Mouse (Mus musculus) midbrain, embryonic 12.5 days (tissue): Measurements from ENCODE around the gene Fam57a. TPM values are rescaled to one million over a fixed set of nuclear protein-coding genes. Genes with fewer than 3 reads are reported as not detected.

Experiments
- ATAC-seq: fragments of 200-750 bp; cut with Nextera tagmentation; 2 replicates; pipeline ENCODE4 v1.8.0; 2017; ENCODE audit warnings: low read depth, moderate TSS enrichment, moderate library complexity; ENCODE audit not compliant: low FRiP score
- H3K27ac ChIP-seq: fragments of 300-500 bp; sonication (generic); replicated peaks from 2 replicates; pipeline ENCODE4 v1.5.1; 2016; ENCODE audit warnings: mild to moderate bottlenecking
- H3K27me3 ChIP-seq: fragments of 300-500 bp; sonication (generic); 2 replicates; pipeline ENCODE4 v1.6.1; 2016; ENCODE audit warnings: mild to moderate bottlenecking
- H3K36me3 ChIP-seq: fragments of 300-500 bp; sonication (generic); 2 replicates; pipeline ENCODE4 v1.6.1; 2016
- H3K4me1 ChIP-seq: fragments of 300-500 bp; sonication (generic); 2 replicates; pipeline ENCODE4 v1.6.1; 2016
- H3K4me2 ChIP-seq: fragments of 300-500 bp; sonication (generic); replicated peaks from 2 replicates; pipeline ENCODE4 v1.6.1; 2016; ENCODE audit warnings: mild to moderate bottlenecking, moderate library complexity
- H3K4me3 ChIP-seq: fragments of 300-500 bp; sonication (generic); 2 replicates; pipeline ENCODE4 v1.5.1; 2016; ENCODE audit warnings: mild to moderate bottlenecking
- H3K9ac ChIP-seq: fragments of 300-500 bp; sonication (generic); replicated peaks from 2 replicates; pipeline ENCODE4 v1.6.1; 2016; ENCODE audit warnings: mild to moderate bottlenecking, moderate library complexity
- H3K9me3 ChIP-seq: fragments of 300-500 bp; sonication (generic); 2 replicates; pipeline ENCODE4 v1.6.1; 2016; ENCODE audit warnings: mild to moderate bottlenecking
- WGBS: fragments of 180-500 bp; shearing (Covaris S2); methylation state at CpG from one replicate; pipeline ENCODE4 v1.1.7; 2016; 5-methylcytosine and 5-hydroxymethylcytosine counted together
- polyA plus RNA-seq: library from polyadenylated mRNA; unstranded; fragments of >200 nt; fragmentation: Nextera tagmentation; extraction: Ambion mirVana; gene quantifications from 2 replicates; pipeline ENCODE4 v1.2.1, GENCODE M21; 2016

The Fam57a gene
- polyA plus RNA-seq, 1 experiment from 2014 or later = 25.4 TPM

DNA sequence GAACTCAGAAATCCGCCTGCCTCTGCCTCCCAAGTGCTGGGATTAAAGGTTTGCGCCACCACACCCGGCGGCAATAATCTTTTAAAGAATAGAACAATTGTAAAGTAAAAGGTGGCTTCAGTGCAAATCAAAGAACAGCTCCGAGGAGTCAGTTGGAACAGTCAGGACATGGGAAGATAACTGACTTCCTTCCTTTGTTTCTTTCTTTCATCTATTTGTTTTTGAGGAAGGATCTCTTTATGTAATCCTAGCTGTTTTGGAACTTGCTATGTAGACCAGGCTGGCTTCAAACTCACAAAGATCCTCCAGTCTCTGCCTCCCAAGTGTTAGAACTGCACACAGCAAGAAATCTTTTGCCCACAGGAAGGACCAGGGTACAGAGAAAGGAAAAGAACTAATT lies 45.2 kb downstream of the Fam57a start:
- no peaks in the 10 kb centered on the region for H3K27me3 ChIP-seq
- H3K27ac ChIP-seq = no peak overlapping the region
- H3K4me2 ChIP-seq = no peak overlapping the region
- H3K36me3 ChIP-seq = peaks cover 46% of the 10 kb centered on the region
- no peaks in the 10 kb centered on the region for H3K4me1 ChIP-seq
- 92% methylated on average over 5 of the region's 5 CpGs for WGBS
- H3K9me3 ChIP-seq = no peaks in the 10 kb centered on the region
- H3K9ac ChIP-seq = no peak overlapping the region
- no peak overlapping the region for H3K4me3 ChIP-seq
- ATAC-seq = no peak

DNA sequence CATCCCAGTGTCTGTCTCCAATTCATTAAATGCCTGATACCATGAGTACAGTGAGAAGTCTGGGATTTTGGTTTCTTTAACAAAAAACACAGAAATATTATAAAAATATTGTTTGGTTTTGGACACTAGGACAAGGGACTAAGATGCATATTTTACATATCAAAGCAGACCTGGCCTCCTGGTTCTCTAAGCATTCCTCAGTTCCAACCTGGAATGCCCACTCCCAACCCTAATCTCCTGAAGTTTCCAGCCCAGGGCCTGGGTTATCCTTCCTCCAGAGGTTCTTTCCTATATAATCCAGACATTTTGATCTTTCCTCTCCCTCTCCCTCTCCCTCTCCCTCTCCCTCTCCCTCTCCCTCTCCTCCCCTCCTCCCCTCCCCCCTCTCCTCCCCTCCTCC lies 45.6 kb downstream of the Fam57a start:
- Histone ChIP-seq H3K27ac (no peak overlapping the region), H3K4me2 (no peak overlapping the region), H3K9ac (no peak overlapping the region), H3K4me3 (no peak overlapping the region), H3K36me3 (peaks cover 43% of the 10 kb centered on the region), H3K9me3 (no peaks in the 10 kb centered on the region), H3K27me3 (no peaks in the 10 kb centered on the region), H3K4me1 (no peaks in the 10 kb centered on the region)
- no peak for ATAC-seq

DNA sequence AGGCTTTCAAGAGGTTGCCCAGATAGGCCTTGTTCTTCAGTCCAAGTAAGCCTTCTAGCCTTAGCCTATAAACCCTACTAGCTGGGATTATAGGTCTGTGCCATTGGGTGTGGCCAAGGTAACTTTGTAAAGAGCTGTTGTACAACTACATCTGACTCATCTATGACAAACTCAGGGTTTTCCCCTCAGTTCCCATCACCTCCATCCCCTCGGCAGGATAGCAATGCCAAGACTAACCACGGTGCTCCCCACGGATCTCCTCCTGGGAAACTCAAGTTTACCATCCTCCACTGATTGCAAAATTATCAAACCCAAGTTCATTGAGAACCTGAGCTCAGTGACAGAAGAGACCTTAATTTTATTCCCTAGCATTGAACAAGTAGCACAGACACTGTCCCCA lies 56.7 kb downstream of the Fam57a start:
- WGBS = 96% methylated on average over 3 of the region's 3 CpGs
- H3K27ac ChIP-seq = no peak overlapping the region
- H3K9ac ChIP-seq = no peak overlapping the region
- no peak overlapping the region for H3K4me2 ChIP-seq
- no peaks in the 10 kb centered on the region for H3K4me1 ChIP-seq
- H3K9me3 ChIP-seq = no peaks in the 10 kb centered on the region
- no peaks in the 10 kb centered on the region for H3K27me3 ChIP-seq
- peaks cover 67% of the 10 kb centered on the region for H3K36me3 ChIP-seq
- ATAC-seq = no peak
- no peak overlapping the region for H3K4me3 ChIP-seq

- Histone ChIP-seq H3K27ac (no peak overlapping the region), H3K4me2 (no peak overlapping the region), H3K9ac (no peak overlapping the region), H3K9me3 (no peaks in the 10 kb centered on the region), H3K36me3 (peaks cover 38% of the 10 kb centered on the region), H3K4me1 (peaks cover 14% of the 10 kb centered on the region), H3K27me3 (no peaks in the 10 kb centered on the region), H3K4me3 (no peak overlapping the region)
- WGBS = 94% methylated on average over 2 of the region's 2 CpGs
- ATAC-seq = no peak
Observed at GRCm38 (mm10) chr11:76239750-76240149, 60.3 kb downstream of the Fam57a start.

- Histone ChIP-seq H3K27me3 (no peaks in the 10 kb centered on the region), H3K4me2 (peak within 1 kb of the TSS; percentile 85), H3K27ac (peak within 1 kb of the TSS; percentile 73), H3K9ac (peak within 1 kb of the TSS; percentile 89), H3K4me1 (peaks cover 19% of the 10 kb centered on the region), H3K36me3 (peaks cover 19% of the 10 kb centered on the region), H3K9me3 (no peaks in the 10 kb centered on the region), H3K4me3 (peak within 1 kb of the TSS; percentile 69)
- under 1% methylated on average over 61 of the region's 61 CpGs for WGBS
- ATAC-seq = peak; percentile 86
Observed at GRCm38 (mm10) chr11:76242901-76243810, 63.7 kb downstream of the Fam57a start, which contains the start of the genes Mrm3 and Glod4. TSS of gene Mrm3 (plus strand) at chr11:76243715. TSS of gene Glod4 (minus strand) at chr11:76243725.

GRCm38 (mm10) chr11:76243811-76244546 lies 64.5 kb downstream of the Fam57a start:
- peaks cover 19% of the 10 kb centered on the region for H3K4me1 ChIP-seq
- 4% methylated on average over 34 of the region's 34 CpGs for WGBS
- no peak; the same call in 1 of the 2 replicates for ATAC-seq
- H3K27ac ChIP-seq = no peak overlapping the region
- H3K4me2 ChIP-seq = peak overlapping the region; percentile 85
- H3K36me3 ChIP-seq = peaks cover 21% of the 10 kb centered on the region
- no peaks in the 10 kb centered on the region for H3K27me3 ChIP-seq
- no peaks in the 10 kb centered on the region for H3K9me3 ChIP-seq
- peak overlapping the region; percentile 69 for H3K4me3 ChIP-seq
- peak overlapping the region; percentile 89 for H3K9ac ChIP-seq

DNA sequence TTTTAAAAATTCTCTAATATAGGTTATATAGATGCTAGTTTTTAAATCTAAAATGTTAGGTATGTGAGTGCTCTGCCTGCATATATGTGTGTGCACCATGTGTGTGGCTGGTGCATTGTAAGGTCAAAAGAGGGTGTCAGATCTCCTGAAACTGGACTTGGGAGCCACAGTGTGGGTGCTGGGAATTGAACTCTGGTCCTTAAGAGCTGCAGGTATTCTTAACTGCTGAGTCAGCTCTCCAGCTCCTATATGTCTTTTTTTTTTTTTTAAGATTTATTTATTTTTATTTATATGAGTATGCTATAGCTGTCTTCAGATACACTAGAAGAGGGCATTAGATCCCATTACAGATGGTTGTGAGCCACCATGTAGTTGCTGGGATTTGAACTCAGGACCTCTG lies 67.0 kb downstream of the Fam57a start:
- no peak overlapping the region for H3K4me3 ChIP-seq
- H3K9me3 ChIP-seq = no peaks in the 10 kb centered on the region
- no peak overlapping the region for H3K4me2 ChIP-seq
- peaks cover 25% of the 10 kb centered on the region for H3K36me3 ChIP-seq
- H3K4me1 ChIP-seq = peaks cover 19% of the 10 kb centered on the region
- no peak overlapping the region for H3K27ac ChIP-seq
- H3K27me3 ChIP-seq = no peaks in the 10 kb centered on the region
- no peak overlapping the region for H3K9ac ChIP-seq
- no peak for ATAC-seq

- 49% methylated on average over 2 of the region's 2 CpGs for WGBS
- Histone ChIP-seq H3K9me3 (no peaks in the 10 kb centered on the region), H3K27me3 (no peaks in the 10 kb centered on the region), H3K36me3 (peaks cover 25% of the 10 kb centered on the region), H3K4me1 (peaks cover 19% of the 10 kb centered on the region), H3K27ac (no peak overlapping the region), H3K9ac (no peak overlapping the region), H3K4me3 (no peak overlapping the region), H3K4me2 (no peak overlapping the region)
- no peak for ATAC-seq
Observed at GRCm38 (mm10) chr11:76247239-76247638, 67.8 kb downstream of the Fam57a start.

DNA sequence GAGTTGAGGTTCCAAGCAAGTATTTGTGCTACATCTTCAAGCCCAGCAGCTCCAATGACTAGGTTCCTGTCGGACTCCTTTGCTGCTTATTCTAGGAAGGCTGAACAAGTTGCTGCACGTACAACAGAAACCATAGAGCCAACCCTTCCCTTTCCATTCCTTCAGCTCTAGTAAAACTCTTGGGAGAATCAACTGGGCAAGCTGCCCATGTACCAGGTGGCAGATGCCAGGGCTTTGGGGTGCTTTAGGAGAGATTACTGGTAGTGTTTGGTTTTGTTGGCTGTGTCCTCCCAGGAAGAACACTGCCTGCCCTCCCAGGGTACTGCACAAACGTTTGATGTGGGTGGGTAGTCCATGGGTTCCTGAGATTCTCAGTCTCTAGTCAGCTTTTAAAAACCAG lies 72.6 kb downstream of the Fam57a start:
- H3K4me2 ChIP-seq = no peak overlapping the region
- no peak overlapping the region for H3K4me3 ChIP-seq
- H3K9ac ChIP-seq = no peak overlapping the region
- H3K27ac ChIP-seq = no peak overlapping the region
- H3K36me3 ChIP-seq = peaks cover 32% of the 10 kb centered on the region
- no peak for ATAC-seq
- H3K4me1 ChIP-seq = peaks cover 19% of the 10 kb centered on the region
- 65% methylated on average over 3 of the region's 3 CpGs for WGBS
- no peaks in the 10 kb centered on the region for H3K9me3 ChIP-seq
- H3K27me3 ChIP-seq = no peaks in the 10 kb centered on the region

DNA sequence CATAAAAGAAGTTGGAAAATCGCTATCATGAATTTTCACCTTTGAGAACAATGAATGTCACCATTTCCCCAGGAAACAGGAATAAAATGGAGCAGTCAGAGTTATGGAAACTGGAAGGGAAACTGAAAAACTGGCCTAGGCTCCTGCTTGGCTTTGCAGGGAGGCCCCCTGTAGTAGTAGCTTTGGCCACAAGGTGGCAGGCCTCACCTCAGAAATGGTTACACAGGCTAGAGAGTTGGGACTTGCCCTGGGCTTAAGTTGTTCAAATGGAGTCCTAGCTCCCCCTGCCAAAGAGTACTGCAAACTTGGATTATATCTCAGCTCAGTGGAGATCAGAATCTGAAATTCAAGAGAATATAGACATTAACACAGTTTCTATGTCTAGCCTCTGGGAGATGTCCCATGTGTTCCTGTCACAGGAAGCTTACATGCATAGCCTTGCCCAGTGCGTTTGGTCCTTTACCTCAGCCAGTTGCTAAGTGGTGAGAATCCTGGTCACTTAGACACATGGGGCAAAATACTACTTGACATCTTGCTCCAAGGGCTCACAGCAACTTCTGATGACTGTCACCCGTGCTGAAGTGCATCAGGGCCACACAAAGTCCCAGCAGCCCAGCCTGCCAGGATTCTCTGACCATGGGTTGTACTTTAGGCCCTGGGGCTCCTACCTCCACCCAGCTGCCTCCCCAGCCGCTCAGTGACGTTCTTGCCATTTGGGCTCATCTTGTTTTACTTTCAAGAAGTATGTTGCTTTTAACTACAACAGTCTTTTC lies 73.9 kb downstream of the Fam57a start:
- Histone ChIP-seq H3K4me2 (no peak overlapping the region), H3K9ac (no peak overlapping the region), H3K27me3 (no peaks in the 10 kb centered on the region), H3K4me3 (no peak overlapping the region), H3K4me1 (peaks cover 19% of the 10 kb centered on the region), H3K9me3 (no peaks in the 10 kb centered on the region), H3K27ac (0 out of 2 replicates have a peak overlapping the region, but pooled peaks have one; percentile 58), H3K36me3 (peaks cover 41% of the 10 kb centered on the region)
- WGBS = 51% methylated on average over 5 of the region's 5 CpGs
- ATAC-seq = peak; percentile 60

DNA sequence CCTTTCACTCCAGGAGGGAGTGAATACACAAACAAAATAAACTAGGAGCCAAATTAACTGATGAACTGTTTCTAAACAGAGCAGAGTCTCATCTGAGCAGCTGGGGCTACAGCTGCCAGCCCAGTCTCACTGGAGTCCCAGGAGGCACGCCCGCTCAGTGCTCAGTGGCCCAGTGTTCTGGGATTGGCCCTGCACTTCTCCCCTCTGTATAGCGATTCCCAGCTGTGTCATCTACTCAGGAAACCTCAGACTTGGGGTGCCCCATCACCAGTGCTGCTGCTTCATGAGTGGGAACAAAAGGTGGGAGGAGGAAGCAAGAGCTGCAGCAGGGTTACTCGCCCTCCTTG lies 74.4 kb downstream of the Fam57a start:
- Histone ChIP-seq H3K4me3 (no peak overlapping the region), H3K9ac (no peak overlapping the region), H3K4me1 (peaks cover 19% of the 10 kb centered on the region), H3K9me3 (no peaks in the 10 kb centered on the region), H3K36me3 (peaks cover 40% of the 10 kb centered on the region), H3K27ac (peak overlapping the region; percentile 58; the same call in 1 of the 2 replicates), H3K27me3 (no peaks in the 10 kb centered on the region), H3K4me2 (no peak overlapping the region)
- ATAC-seq = no peak
- WGBS = 69% methylated on average over 4 of the region's 4 CpGs
